Mouse (Mus musculus) liver, postnatal 0 days (tissue): ENCODE results near the gene Ndufs7. TPM values are rescaled to one million over a fixed set of nuclear protein-coding genes. Genes with fewer than 3 reads are reported as not detected.
"Not testable (repeated sequence)": the region's sequence is repeated elsewhere in the genome, so short reads cannot be mapped to it uniquely, and the experiment has no call there.

ENCODE experiments used
- ATAC-seq: fragments of 200-750 bp; cut with Nextera tagmentation; 2 replicates; pipeline ENCODE4 v1.8.0; 2017; ENCODE audit warnings: mild to moderate bottlenecking, moderate library complexity
- DNase-seq: peaks from one replicate; pipeline ENCODE4 v3.0.0-alpha.2; 2016
- H3K27ac ChIP-seq: fragments of 300-500 bp; sonication (generic); 2 replicates; pipeline ENCODE4 v1.5.1; 2014; ENCODE audit warnings: antibody characterized with exemption, moderate library complexity, mild to moderate bottlenecking, low read depth
- H3K27me3 ChIP-seq: fragments of 300-500 bp; sonication (generic); 2 replicates; pipeline ENCODE4 v1.6.1; 2014; ENCODE audit warnings: low read length, control low read depth, mixed read lengths; ENCODE audit not compliant: insufficient read depth
- H3K36me3 ChIP-seq: fragments of 300-500 bp; sonication (generic); replicated peaks from 2 replicates; pipeline ENCODE4 v1.6.1; 2014; ENCODE audit warnings: mild to moderate bottlenecking, control low read depth, low read length, moderate library complexity, mixed read lengths; ENCODE audit not compliant: insufficient read depth
- H3K4me1 ChIP-seq: fragments of 300-500 bp; sonication (generic); 2 replicates; pipeline ENCODE4 v1.6.1; 2014; ENCODE audit warnings: antibody characterized with exemption, mild to moderate bottlenecking, control low read depth; ENCODE audit not compliant: insufficient read depth
- H3K4me2 ChIP-seq: fragments of 300-500 bp; sonication (generic); 2 replicates; pipeline ENCODE4 v1.6.1; 2014; ENCODE audit warnings: low read depth, mild to moderate bottlenecking, low read length, moderate library complexity, mixed read lengths
- H3K4me3 ChIP-seq: fragments of 300-500 bp; sonication (generic); 2 replicates; pipeline ENCODE4 v1.5.1; 2014; ENCODE audit warnings: low read depth, low read length
- H3K9ac ChIP-seq: fragments of 300-500 bp; sonication (generic); replicated peaks from 2 replicates; pipeline ENCODE4 v1.6.1; 2014; ENCODE audit warnings: mild to moderate bottlenecking, moderate library complexity
- H3K9me3 ChIP-seq: fragments of 300-500 bp; sonication (generic); 2 replicates; pipeline ENCODE4 v1.6.1; 2016; ENCODE audit warnings: mild to moderate bottlenecking, control low read depth, low read length, mixed read lengths
- CTCF ChIP-seq: sonication (generic); IDR thresholded peaks from 2 replicates; pipeline ENCODE4 v1.5.1; 2016; ENCODE audit warnings: antibody characterized with exemption, low read depth
- EP300 ChIP-seq: IDR thresholded peaks from 2 replicates; pipeline ENCODE4 v1.6.1; 2016; ENCODE audit warnings: antibody characterized with exemption, low read depth, mild to moderate bottlenecking
- WGBS: fragments of 180-500 bp; shearing (Covaris S2); extraction: QIAGEN DNeasy Blood & Tissue Kit; methylation state at CpG from one replicate; pipeline ENCODE4 v1.1.7; 2014; ENCODE audit not compliant: insufficient replicate concordance; 5-methylcytosine and 5-hydroxymethylcytosine counted together
- polyA plus RNA-seq: library from polyadenylated mRNA; unstranded; fragments of >200 nt; fragmentation: Nextera tagmentation; extraction: Ambion mirVana; gene quantifications from 2 replicates; pipeline ENCODE4 v1.2.1, GENCODE M21; 2015

The Ndufs7 gene
- polyA plus RNA-seq, 1 experiment from 2014 or later, result 321 TPM

- ATAC-seq, result no peak
Measured at GRCm38 (mm10) chr10:80208248-80208647, 40.7 kb upstream of the Ndufs7 start.

GRCm38 (mm10) chr10:80208841-80209371 is 40.0 kb upstream of the Ndufs7 start:
- no peak overlapping the region for H3K4me2 ChIP-seq
- TF ChIP-seq EP300 (no peak), CTCF (no peak)
- H3K27me3 ChIP-seq, result no peaks in the 10 kb centered on the region
- no peak for DNase-seq
- no peak overlapping the region for H3K27ac ChIP-seq
- ATAC-seq, result no peak
- no peak overlapping the region for H3K4me3 ChIP-seq
- H3K9me3 ChIP-seq, result no peaks in the 10 kb centered on the region
- no peaks in the 10 kb centered on the region for H3K4me1 ChIP-seq
- no peaks in the 10 kb centered on the region for H3K36me3 ChIP-seq
- H3K9ac ChIP-seq, result no peak overlapping the region
- 46% methylated on average over 24 of the region's 24 CpGs for WGBS

More at GRCm38 (mm10) chr10:80208248-80208647, 40.7 kb upstream of the Ndufs7 start:
- Histone ChIP-seq H3K4me3 (no peak overlapping the region), H3K27me3 (no peaks in the 10 kb centered on the region), H3K9ac (no peak overlapping the region), H3K9me3 (no peaks in the 10 kb centered on the region), H3K27ac (no peak overlapping the region), H3K4me1 (no peaks in the 10 kb centered on the region), H3K4me2 (no peak overlapping the region), H3K36me3 (no peaks in the 10 kb centered on the region)
- WGBS, result 74% methylated on average over 4 of the region's 4 CpGs
- TF ChIP-seq EP300 (no peak), CTCF (no peak)
- DNase-seq, result no peak

- not testable (repeated sequence) for H3K27ac ChIP-seq, H3K4me3 ChIP-seq, H3K4me1 ChIP-seq, H3K4me2 ChIP-seq, H3K9ac ChIP-seq, DNase-seq, H3K36me3 ChIP-seq, H3K9me3 ChIP-seq, H3K27me3 ChIP-seq, ATAC-seq
- 74% methylated on average over 6 of the region's 7 CpGs for WGBS
Measured at GRCm38 (mm10) chr10:80211547-80212103, 37.3 kb upstream of the Ndufs7 start.

- H3K27me3 ChIP-seq, result no peaks in the 10 kb centered on the region
- no peak overlapping the region for H3K9ac ChIP-seq
- H3K9me3 ChIP-seq, result no peaks in the 10 kb centered on the region
- H3K4me3 ChIP-seq, result no peak overlapping the region
- TF ChIP-seq EP300, result no peak
- no peaks in the 10 kb centered on the region for H3K4me1 ChIP-seq
- no peak overlapping the region for H3K27ac ChIP-seq
- no peak for ATAC-seq
- DNase-seq, result no peak
- no peaks in the 10 kb centered on the region for H3K36me3 ChIP-seq
- H3K4me2 ChIP-seq, result no peak overlapping the region
- 29% methylated on average over 16 of the region's 16 CpGs for WGBS
Measured at GRCm38 (mm10) chr10:80215048-80215772, 33.7 kb upstream of the Ndufs7 start.

GRCm38 (mm10) chr10:80220676-80221075 is 28.2 kb upstream of the Ndufs7 start:
- H3K4me2 ChIP-seq, result no peak overlapping the region
- H3K9ac ChIP-seq, result no peak overlapping the region
- no peak overlapping the region for H3K27ac ChIP-seq
- 70% methylated on average over 5 of the region's 9 CpGs for WGBS
- H3K27me3 ChIP-seq, result no peaks in the 10 kb centered on the region
- no peaks in the 10 kb centered on the region for H3K9me3 ChIP-seq
- no peak for ATAC-seq
- DNase-seq, result no peak
- H3K36me3 ChIP-seq, result no peaks in the 10 kb centered on the region
- H3K4me1 ChIP-seq, result no peaks in the 10 kb centered on the region; the same call in 1 of the 2 replicates
- no peak for TF ChIP-seq CTCF
- TF ChIP-seq EP300, result no peak
- H3K4me3 ChIP-seq, result no peak overlapping the region

- not testable (repeated sequence) for H3K27me3 ChIP-seq, H3K4me3 ChIP-seq, H3K36me3 ChIP-seq, H3K4me2 ChIP-seq, H3K9me3 ChIP-seq, H3K9ac ChIP-seq, H3K4me1 ChIP-seq, H3K27ac ChIP-seq, ATAC-seq, DNase-seq
- WGBS, result 26% methylated on average over 2 of the region's 2 CpGs
Measured at GRCm38 (mm10) chr10:80223137-80223536, 25.8 kb upstream of the Ndufs7 start.
